Mouse (Mus musculus): ENCODE results near the gene Fam184b. TPM values are rescaled to one million over a fixed set of nuclear protein-coding genes. Genes with fewer than 3 reads are reported as not detected.

The Fam184b gene
- 0.01 and 0.09 TPM in 2 replicates for polyA plus RNA-seq (2012; rRNA removed; ENCODE audit: low replicate concordance)

DNA sequence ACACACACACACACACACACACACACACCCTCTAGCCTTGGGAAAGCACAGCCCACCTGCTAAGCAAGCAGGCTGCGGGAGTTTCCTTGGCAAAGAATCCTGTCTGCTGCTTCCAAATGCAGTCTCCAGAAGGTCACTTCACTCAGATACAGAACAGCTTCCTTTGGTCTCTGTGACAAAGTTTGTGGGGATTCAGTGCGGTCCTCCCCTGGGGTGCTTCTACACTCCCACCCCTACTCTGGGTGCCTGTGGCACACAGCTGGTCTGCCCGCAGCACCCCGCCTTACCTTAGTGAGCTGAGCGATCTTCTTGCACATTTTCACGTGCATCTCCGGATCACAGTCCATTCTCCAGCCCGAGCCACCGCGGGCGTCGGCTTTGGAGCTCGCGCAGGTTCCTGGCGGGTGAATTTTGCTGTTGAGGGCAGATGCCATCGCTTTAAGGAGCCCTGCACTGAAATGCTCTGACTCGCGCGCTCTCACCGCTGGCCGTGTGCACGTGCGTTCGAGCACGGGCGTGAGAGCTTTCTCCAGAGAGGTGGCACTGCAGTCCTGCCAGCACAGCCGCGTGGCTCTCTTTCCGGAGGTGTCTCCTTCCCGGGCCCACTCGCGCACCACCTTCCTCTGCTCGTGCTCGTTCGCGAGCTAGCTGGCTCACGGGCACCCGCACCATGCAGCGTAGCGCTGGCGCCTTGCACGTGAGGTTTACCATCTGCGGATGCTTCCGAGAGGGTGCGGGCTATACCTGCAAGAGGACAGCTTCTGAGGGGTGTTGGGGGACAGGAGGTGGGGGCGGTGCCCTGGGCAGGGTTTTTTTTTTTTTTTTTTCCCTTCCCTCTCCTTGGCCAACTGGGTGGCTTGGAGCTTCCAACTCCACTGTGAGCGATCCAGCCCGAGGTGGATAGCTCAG lies at the start of gene Fam184b:
Gene Fam184b, minus strand, starts transcription at position 809 of the 909 bp plus-strand sequence.

DNA sequence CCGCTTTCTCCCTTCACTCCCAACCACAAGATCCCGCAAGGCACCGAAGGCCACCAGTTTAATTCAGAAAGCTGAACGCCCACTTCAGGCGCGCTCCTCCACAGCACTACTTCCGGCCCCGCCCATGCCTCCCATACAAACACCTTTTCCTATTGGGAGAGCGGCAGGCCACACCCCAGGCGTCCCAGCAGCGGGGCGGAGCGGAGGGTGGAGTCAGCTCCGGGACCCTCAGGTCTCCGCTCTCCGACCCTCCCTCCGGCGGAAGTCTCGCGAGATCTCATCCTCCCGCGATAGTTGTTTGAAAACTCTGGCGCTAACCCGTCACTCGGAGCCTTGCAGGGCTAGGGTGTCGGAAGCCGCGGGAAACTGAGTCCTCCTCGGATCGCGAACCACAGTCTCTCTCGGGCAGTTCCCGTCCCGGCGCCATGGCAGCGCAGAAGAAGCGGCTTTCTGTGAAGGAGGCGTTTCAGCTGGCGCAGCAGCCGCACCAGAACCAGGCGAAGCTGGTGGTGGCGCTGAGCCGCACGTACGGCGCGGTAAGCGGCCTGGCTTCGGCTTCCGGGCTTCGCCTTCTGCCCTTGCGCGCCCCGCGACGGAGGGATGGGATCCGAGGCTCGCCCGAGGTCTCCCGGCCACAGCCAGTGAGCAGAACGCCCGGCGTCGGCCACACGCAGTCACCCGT lies 30.3 kb upstream of the Fam184b start, which contains the start of gene Ncapg:
Gene Ncapg, plus strand, starts transcription at position 322 of the 682 bp plus-strand sequence.

DNA sequence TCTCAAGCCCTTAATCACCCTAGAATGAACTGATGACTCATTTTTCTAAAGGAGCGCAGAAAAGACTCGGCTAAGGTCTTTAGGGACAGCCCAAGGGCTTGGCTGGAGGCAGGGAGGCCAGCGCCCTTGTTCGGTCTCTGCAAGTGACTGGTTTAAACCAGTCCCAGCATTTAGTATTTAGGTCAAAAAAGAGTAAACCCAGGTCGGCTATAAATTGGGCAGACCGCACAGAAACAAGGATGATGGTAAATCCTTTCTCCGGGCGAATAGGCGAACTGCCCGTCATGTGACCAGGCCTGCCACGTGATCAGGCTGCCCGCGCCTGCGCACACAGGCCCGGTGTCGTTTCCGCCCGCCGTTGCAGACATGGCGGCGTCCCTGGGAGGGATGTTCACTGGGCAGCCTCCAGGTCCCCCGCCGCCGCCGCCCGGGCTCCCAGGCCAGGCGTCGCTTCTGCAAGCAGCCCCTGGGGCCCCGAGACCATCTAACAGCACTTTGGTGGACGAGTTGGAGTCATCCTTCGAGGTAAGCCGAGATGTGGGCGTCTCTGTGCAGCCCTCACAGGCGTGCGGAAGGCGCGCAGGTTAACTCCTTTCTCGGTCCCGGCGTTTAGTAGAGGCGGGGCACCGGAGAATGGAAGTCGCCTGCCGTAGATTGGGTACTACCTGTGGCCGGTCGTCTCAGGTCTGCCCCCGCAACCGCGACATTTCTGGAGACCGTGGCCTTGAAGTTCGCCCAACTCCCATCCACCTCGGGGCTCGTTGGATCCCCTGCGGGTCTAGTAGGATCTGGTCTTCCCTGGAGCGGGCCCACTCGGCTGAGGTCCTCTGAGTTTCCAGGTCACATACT lies 119.2 kb downstream of the Fam184b start, which contains the start of gene Med28:
Gene Med28, plus strand, starts transcription at position 270 of the 849 bp plus-strand sequence.

DNA sequence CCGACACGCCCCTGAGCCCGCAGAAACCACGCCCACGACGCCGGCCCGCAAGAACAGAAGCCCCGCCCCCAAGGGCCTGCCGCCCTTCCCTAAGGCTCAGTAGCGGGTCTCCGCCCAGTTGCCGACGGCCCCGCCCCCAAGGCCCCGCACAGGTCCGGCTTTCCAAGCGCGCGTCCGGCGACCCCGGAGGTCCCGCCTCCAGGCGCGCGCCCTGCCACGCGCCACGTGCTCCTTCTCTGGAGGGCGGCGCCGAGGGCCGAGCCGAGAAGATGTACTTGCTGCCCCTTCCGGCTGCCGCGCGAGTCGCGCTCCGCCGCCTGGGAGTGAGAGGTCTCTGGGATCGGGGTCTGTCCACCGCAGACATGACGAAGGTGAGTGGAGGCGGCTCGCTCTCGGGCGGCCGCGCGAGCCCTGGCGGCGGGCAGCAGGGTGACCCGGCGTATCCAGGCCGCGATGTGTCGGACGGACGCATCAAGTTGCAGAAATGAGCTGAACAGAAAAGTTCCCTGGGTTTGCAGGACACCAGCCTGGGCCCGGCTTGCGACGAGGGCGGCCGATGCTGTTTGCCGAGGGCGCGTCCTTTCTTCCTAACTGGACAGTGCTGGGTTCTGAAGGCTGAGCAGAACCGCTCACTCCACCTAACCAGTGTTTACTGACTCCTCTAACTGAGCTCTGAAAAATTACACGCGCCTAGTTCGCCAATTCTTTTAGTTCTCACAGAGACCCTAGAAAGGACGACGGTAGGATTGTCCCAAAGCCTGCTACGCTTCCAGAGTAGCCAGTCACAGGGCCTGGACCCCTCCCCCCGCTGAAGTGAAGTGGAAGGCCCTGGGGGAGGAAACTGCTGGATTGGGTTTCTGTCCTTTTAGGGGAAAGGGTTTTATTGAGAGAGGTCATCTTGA lies 146.0 kb downstream of the Fam184b start, which contains the start of gene Lap3:
Gene Lap3, plus strand, starts transcription at position 184 of the 902 bp plus-strand sequence.

Other genes with a start within 250 kb of the Fam184b start
- gene Qdpr, start 189.4 kb downstream of the Fam184b start, polyA plus RNA-seq (2012; rRNA removed; ENCODE audit: low replicate concordance), result 119 and 169 TPM in 2 replicates
- not detected in 2 replicates for gene Clrn2, start 185.9 kb downstream of the Fam184b start, polyA plus RNA-seq (2012; rRNA removed; ENCODE audit: low replicate concordance)
- gene Lap3, start 146.2 kb downstream of the Fam184b start, polyA plus RNA-seq (2012; rRNA removed; ENCODE audit: low replicate concordance), result 37.3 and 40.7 TPM in 2 replicates
- gene Med28, start 119.4 kb downstream of the Fam184b start, polyA plus RNA-seq (2012; rRNA removed; ENCODE audit: low replicate concordance), result 80.3 and 103 TPM in 2 replicates
- 0.14 and 1.0 TPM in 2 replicates for gene Ncapg, start 30.3 kb upstream of the Fam184b start, polyA plus RNA-seq (2012; rRNA removed; ENCODE audit: low replicate concordance)
- 1.1 and 2.5 TPM in 2 replicates for gene Lcorl, start 218.0 kb upstream of the Fam184b start, polyA plus RNA-seq (2012; rRNA removed; ENCODE audit: low replicate concordance)

Data from subcutaneous adipose tissue, adult 2 months (tissue).